Mouse (Mus musculus): ENCODE measurements around the gene Cxcr4.
A peak's percentile ranks its signal among the peaks of the same experiment; 100 is the strongest.
"Not testable (repeated sequence)": the region's sequence is repeated elsewhere in the genome, so short reads cannot be mapped to it uniquely, and the experiment has no call there.

The Cxcr4 gene

GRCm38 (mm10) chr1:128600549-128600948 is 8.5 kb upstream of the Cxcr4 start:
- no peak for DNase-seq (ENCODE audit: low spot score in 2 of 2)

DNA sequence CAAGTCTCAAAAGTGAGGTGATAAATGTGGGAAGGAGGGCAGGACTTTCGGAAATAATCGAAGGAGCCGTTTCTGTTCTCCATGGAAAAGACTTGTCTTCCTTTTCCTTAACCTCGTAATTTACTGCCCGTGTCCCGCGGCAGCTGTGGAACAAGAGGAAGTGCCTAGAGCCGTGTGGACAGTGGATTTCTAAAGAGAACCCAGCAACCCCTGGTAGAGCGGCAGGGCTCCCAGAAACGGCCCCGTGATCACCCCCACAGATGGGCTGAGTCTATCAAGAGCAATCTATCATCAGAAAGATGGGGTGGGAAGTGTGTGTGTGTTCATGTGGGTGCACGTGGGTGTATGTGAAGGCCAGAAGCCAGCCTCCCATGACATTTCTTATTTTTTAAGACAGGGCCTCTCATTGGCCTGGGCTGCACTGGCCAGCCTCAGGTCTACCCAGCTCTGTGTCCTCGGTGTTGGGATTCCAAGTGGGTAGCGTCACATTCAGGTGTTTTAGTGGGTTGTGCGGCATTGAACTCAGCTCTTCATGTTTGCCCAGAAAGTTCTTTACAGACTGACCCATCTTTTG is 5.2 kb upstream of the Cxcr4 start:
- no peak for DNase-seq (ENCODE audit: low spot score in 2 of 2)

DNA sequence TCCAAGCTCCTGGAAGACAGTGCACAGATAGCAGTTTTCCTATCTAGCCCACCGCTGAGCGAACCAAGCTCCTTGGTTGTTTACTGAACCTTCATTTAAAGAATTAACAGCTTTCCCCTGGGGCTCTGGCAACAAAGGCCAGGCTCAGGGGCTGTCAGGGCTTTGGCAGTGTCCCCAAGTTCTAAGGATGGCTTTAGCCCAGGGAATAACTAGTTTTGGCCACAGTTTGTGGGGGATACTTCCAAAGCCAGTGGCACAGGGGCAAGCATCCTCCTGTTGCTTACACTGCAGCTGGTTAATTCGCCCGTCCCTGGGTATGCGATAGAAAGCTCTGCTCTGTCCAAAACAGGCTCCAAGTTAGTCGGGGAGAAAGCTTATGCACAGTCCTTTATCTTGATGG is 3.4 kb upstream of the Cxcr4 start:
- DNase-seq (ENCODE audit: low spot score in 2 of 2) = no peak

DNA sequence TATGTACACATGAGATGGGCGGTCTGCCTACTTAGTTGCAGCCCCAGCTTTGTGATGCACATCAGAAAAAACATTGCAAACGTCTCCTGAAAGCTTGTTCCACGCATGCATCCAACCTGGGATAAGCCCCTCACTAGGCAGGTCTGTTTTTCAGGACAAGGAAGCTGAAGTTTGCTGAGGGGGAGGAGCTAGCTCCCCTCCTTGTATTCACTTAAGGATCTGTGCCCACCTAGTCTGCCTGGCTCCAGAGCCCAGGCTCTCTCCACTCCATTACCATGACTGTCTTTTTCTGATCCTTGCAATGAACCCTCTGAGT is 3.0 kb upstream of the Cxcr4 start:
- no peak for DNase-seq (ENCODE audit: low spot score in 2 of 2)

- no peak for DNase-seq (ENCODE audit: low spot score in 2 of 2)
These were observed 2.4 kb upstream of the Cxcr4 start for GRCm38 (mm10) chr1:128594353-128595104.

GRCm38 (mm10) chr1:128592961-128593501 is 938 bp upstream of the Cxcr4 start:
- peak in 1 of 2 experiments; percentile 53 for DNase-seq (ENCODE audit: low spot score in 2 of 2)

- peak; percentile 66 for DNase-seq (ENCODE audit: low spot score in 2 of 2)
These were observed 327 bp downstream of the Cxcr4 start for GRCm38 (mm10) chr1:128591721-128592210.

DNA sequence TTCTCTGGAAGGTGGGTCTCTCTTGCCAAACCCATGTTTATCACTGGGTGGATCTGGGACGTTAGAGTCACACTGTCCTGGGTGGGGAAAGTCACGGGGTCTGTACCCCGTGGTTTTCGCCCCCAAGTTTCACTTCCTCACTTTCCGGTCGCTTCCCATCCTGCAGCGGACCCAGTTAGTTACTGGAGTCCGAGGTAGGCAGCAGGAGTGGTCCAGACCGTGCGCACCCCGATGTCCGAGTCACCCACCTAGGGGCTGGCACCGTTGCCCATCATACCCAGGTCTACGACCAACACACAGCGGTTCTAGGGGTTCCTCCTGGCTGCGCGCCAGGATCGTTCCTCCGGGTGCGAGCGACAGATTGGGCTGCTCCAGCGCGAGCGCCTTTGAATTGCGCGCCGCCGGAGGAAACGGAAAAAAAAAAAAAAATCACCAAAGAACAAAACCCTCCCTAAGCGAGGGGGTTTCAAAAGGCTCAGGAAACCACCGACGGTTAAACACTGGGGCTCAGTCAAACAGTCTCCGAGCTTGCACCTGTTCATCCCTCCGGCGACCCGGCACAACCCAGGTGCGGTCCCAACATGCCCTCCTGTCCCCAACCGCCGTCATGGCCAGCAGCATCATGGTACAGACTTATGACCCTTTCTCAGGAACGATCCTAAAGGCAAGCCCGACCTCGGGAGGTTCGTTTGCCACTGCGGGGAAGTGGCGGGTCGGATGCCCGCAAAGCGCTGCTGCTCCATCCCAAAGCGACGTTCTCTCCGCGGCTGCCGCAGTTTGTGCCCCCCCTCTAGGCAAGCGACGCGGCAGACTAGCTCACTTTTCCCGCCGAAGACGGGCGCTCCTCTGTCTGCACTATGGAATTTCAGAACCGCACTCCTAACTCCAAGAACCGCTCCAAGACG is 1.0 kb downstream of the Cxcr4 start:
- DNase-seq (ENCODE audit: low spot score in 2 of 2) = peak; percentile 82 to 91

- DNase-seq (ENCODE audit: low spot score in 2 of 2) = no peak
These were observed 2.1 kb downstream of the Cxcr4 start for GRCm38 (mm10) chr1:128590011-128590410.

DNA sequence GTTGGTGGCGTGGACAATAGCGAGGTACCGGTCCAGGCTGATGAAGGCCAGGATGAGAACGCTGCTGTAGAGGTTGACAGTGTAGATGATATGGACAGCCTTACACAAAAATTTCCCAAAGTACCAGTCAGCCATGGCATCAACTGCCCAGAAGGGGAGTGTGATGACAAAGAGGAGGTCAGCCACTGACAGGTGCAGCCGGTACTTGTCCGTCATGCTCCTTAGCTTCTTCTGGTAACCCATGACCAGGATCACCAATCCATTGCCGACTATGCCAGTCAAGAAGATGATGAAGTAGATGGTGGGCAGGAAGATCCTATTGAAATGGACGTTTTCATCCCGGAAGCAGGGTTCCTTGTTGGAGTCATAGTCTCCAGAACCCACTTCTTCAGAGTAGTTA is 2.6 kb downstream of the Cxcr4 start:
- no peak for DNase-seq (ENCODE audit: low spot score in 2 of 2)

DNA sequence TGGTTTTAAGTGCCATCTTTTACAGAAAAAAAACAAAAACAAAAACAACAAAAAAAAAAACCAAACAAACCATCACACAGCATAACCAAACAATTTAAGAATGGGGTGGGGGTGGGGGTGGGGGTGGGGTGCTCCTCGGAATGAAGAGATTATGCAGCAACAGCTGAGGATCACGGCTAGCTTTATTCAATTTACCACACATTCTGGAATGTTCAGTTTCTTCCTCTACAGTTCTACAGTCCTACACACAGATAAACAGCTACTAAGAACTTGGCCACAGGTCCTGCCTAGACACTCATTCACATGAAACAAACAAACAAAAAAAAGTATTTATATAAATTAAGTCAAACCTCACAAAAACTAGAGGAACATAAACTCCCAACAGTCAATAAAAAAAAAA is 3.8 kb downstream of the Cxcr4 start:
- no peak for DNase-seq (ENCODE audit: low spot score in 2 of 2)

- no peak for DNase-seq (ENCODE audit: low spot score in 2 of 2)
These were observed 4.9 kb downstream of the Cxcr4 start for GRCm38 (mm10) chr1:128586928-128587780.

DNA sequence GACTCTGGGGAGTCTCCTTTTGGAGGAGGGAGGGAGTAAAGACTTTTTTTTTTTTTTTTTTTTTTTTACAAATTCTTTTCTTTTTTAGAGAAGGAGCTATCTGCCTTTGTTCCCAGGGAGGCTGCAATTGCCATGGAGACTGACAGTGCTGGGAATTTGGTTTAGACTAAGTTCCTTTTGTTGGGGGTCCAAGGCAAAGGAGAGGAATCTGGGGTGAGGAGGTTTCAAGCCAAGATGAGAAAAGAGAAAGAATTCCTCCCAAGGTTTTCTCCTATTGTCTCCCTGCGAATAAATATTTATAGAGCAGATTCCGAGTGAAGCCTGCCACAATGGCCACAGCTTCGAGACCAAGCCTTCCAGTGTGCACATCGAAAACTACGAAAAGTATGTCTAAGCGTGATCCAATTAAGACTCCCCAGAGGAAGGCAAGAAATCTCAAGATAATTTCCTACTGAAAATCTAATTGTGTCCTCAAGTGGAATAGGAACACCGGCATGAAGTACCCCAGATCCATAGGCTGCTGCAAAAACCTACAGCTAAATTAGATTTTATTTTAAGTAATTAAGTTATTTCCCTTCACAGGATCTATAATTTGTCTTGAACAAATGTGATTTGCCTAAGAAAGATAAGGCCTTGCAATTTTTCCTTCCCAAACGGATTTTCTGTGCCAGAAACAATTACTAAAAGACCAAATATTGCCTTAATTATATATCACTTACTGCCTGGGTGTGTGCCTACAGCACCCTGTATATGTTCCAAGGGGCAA is 5.7 kb downstream of the Cxcr4 start:
- no peak for DNase-seq (ENCODE audit: low spot score in 2 of 2)

GRCm38 (mm10) chr1:128585396-128586161 is 6.5 kb downstream of the Cxcr4 start:
- no peak for DNase-seq (ENCODE audit: low spot score in 2 of 2)

GRCm38 (mm10) chr1:128584716-128585115 is 7.4 kb downstream of the Cxcr4 start:
- DNase-seq (ENCODE audit: low spot score in 2 of 2) = not testable (repeated sequence)

DNA sequence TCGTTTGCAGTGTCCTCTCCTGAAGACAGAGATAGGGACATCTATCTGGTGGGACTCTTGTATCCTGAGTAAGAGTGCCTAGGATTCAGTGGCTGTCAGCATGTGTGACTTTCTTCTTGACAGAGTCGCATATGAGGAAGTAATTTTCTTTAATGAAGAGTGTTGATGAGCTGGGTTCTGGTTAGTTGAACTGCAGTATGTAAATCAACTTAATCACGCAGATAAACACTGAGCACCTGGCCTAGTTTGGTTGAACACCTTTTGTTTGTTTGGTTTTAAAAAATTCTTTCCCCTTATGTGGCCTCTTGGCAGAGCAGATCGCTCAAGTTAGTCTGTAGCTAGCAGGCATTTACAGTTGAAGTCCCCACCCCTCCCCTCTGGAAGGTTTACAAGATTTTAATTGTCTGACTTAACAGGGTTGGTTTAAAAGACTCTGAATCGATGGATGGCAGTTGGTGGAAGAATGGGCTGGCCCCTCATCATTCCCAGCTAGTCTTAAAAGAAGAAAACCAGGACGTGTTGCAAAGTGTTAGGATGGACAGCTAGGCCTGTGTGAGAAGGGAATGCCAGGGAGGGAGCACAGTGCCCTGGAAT is 8.7 kb downstream of the Cxcr4 start:
- no peak for DNase-seq (ENCODE audit: low spot score in 2 of 2)

DNA sequence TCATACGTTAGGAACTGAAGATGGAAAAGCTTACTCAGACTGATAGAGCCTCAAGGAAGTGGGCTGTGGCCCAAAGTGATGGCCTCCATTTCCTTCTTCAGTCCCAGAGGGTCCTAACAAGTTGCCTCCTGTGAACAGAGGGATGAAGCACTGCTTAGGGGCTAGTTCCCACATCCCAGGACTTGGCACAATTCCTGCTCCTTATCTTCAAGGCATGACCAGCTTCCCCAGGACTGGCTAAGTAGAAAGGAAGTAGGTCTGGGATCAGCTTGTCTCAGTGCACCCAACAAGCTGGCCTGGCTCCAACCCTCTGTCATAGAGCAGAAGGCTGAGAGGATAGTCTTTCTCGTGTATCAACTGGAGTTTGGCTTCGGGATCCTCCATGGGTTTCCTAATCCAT is 11.8 kb downstream of the Cxcr4 start:
- no peak for DNase-seq (ENCODE audit: low spot score in 2 of 2)

DNA sequence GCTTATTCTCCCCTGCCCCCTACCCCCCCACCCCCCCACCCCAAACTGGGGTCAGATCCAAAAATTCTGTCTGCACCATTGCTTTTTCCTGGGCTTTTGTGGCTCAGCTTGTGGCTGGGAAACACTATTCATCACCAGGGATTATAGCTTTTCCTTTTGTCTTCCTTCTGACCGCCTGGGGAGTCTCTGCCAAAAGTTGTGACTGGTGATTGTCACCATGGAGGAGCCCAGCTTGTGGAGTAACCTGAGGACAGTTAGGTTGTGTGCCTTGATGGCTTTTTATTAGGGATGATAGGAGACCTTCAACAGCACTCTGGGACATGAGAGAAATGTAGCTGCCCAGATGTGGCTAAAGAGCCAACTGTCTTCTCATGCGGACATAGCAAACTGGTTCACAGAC is 13.6 kb downstream of the Cxcr4 start:
- DNase-seq (ENCODE audit: low spot score in 2 of 2) = no peak

GRCm38 (mm10) chr1:128575096-128575495 is 17.0 kb downstream of the Cxcr4 start:
- DNase-seq (ENCODE audit: low spot score in 2 of 2) = no peak
